Mouse (Mus musculus) testis, adult 2 months (tissue): ENCODE results near the gene Rdm1.

ENCODE experiments used
- CTCF ChIP-seq: fragments of 200-500 bp; IDR thresholded peaks from 2 replicates; pipeline ENCODE4 v1.5.1; 2012; ENCODE audit warnings: low read depth, mild to moderate bottlenecking, inconsistent platforms, low read length, moderate library complexity; ENCODE audit not compliant: control insufficient read depth, insufficient read depth, insufficient replicate concordance
- POLR2A ChIP-seq: fragments of 200-500 bp; IDR thresholded peaks from 2 replicates; pipeline ENCODE4 v1.6.1; 2012; ENCODE audit warnings: low read depth, mild to moderate bottlenecking, inconsistent platforms, low read length, moderate library complexity; ENCODE audit not compliant: control insufficient read depth

- no peak for TF ChIP-seq POLR2A
- TF ChIP-seq CTCF: no peak
Observed at GRCm38 (mm10) chr11:101678770-101679169, 51.8 kb downstream of the Rdm1 start.
